Mouse (Mus musculus) G1E-ER4 (cell line): ENCODE measurements at regions not wholly inside any gene's neighbourhood (a gene's known extent, or its start where the extent isn't known, plus 50 kb on each side); places are given as distances from the start of the nearest gene placed in this dataset.

Experiments used
- GATA1 ChIP-seq: IDR thresholded peaks from one replicate; pipeline ENCODE4 v1.8.0; 2012; ENCODE audit warnings: low read length, inconsistent platforms

DNA sequence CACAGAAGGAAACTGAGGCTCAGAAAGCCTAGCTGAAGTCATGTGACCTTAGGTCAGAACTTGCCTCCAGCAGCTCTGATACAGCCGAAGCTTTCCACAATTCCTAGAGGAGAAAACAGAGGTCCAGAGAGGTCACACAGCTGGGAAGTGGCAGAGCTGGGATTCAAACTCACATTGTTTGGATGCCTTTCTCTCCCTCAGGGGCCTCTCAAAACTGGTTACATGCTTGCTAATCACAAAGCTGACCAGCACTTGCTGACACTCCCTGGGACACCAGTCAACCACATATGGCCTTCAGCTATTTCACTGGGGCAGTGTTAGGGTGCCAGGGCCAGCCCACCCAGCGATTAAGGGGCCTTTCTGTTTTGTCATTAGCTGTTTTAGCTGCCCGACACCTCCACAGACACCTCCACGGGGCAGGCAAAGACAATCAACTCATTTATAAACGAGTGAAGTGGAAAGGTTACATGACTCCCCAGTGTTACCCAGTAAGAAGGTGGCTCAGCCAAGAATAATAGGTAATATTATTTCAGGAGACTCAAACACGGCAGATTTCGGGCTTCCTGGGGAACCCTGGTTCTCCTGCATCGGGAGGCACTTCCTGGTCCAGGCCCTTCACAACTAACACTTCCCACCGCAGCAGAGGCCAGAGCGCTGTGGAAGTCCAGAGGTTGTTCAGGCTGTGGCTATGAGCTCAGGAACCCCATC lies 71.4 kb downstream of the 2410131K14Rik start:
- no peak for TF ChIP-seq GATA1

DNA sequence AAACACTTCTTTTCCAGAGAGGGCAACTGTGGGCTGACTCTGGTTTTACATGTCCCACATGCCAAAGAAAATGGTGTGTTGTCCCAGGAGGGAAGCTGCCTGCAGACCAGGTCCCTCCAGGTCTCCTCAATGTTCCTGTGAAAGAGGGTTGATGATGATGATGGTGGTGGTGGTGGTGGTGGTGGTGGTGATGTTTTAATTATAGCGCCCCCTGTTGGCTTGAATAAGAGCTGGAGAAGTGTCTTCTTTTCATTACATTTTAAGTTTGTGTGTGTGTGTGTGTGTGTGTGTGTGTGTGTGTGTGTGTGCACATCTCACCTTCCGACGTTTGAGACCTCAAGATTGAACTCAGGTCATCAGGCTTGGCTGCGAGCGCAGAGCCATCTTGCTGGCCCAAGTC lies 73.0 kb downstream of the 2410131K14Rik start:
- TF ChIP-seq GATA1: no peak

DNA sequence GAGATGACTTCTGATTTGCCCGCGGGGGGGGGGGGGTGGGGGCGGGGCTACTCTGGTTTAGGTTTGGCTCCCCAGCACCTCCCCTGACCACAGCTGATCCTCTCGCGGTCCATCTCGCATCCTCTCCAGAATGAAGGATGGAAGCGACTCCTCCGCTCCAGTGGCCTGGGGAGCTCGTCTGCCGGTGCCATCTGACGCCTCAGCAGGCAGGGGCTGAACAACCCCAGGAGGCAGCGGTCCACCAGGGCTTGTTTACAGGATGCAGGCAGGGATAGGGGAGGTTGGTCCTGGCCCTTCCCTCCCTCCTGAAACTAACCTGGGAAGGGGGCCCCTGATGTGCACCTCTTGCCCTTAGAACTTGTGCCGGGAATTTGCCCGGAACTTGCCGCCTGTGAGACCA lies 73.9 kb downstream of the 2410131K14Rik start:
- TF ChIP-seq GATA1: no peak

DNA sequence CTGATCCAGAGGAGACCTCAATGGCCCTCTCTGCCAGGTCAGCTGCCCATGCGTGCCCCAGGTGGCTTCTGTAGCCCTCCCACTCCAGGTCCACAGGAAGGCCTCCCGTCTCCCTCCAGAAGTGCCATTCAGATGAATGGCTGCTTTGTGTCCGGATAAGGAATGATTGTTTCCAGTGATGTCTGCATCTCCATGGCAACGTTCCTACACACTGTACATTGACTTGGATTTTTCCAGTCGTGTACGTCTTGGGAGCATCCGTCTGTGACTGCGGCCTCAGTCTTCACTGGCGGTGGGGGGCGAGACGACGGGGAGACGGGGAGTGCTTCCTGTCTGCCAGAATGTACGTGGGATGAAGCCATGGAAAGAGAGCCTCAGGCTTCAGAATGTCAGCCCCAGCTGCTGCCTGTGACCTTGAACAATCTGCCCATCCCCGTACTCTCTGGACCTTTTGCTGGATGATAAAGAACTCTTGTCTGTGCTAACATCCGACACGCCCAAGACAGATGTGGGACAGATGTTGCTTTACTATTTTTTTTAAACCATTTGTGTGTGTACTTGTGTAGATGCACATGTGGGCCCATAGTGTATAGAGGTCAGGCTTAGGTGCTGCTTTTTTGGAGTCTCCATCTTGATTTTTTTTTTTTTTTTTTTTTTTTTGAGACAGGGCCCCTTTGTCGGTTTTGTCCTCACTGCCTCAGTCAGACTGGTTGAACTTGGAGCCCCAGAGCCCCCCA lies 76.9 kb downstream of the 2410131K14Rik start:
- TF ChIP-seq GATA1: no peak

DNA sequence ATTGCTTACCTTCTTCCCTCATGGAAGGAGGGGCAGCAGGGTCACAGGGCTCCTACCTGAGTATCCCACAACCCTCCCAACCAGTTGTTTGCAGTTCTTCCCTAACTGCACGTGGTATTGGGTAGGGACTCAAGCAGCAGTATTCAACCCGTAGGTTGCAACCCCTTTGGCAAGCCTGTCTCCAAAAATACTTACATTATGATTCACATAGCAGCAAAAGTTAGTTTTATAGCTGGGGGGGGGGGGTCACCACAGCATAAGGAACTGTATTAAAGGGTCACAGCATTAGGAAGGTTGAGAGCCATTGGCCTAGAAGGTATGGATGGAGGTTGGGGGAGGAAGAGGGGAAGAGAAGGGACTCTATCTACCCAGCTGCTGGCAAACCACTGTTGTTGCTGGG lies 78.1 kb downstream of the 2410131K14Rik start:
- TF ChIP-seq GATA1: no peak

DNA sequence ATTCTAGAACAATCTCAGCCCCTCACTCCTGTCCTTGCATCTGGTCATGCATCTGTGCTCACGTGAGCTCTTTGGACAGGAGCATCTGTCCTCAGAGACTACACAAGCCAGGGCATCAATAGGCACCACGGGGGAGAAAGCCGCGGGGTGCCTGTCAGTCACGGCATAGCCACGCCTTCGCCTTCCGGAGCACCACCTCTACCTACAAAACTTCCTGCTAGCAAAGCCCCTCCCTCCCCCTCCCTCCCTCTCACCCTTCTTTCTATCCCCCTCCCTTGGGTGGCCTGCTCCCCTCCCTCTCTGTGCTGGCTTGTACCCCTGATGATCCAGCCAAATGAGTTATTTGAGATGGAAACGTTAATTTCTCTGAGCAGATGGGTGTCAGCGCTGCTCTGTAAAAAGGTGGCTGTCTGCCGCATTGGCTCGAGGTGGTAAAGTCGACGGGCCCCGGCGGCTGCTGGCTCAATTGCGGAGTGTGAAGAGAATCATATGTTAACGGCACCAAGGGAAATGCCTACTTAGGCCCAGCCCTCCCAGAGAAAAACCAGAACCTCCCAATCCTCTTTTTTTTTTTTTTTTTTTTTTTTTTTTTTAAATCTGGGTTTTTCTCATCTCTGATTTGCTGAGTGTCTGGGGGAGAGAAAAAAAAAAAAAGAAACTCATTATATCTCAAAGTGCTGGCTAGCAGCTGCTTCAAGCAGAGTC lies 82.0 kb downstream of the 2410131K14Rik start:
- TF ChIP-seq GATA1: no peak

DNA sequence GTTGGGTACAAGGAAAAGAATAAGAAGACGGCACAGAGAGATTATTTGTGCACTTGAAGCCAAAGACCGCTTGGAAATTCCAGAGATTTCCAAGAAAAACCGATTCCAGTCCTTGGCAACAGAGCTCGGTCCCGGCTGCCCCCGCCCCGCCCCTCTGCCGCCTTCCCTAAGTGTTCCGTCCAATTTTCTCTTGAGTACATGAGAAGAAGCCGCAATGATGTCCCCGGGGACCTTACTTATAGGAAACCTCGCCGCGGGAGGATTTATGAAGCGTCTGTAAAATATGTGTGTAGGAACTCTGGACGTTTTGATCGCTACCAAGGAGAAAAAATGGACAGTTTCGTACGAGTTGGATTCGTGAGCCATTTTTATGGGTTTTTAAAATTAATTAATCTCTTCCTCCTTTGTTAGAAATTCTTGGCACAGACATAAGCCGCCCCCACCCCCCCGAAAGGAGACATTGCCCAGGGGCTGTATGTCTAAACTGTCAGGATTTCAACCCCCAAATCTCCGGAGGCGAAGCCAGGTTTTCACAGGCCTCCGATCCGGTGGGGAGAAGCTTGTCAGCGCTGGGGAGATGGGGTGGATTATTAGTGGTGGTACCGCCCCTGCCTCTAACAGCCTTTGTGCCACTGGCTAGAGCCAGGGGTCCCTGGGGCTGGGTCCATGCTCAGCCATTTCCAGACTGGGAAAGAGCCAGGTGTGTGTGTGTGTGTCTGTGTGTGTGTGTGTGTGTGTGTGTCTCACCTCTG lies 83.1 kb downstream of the 2410131K14Rik start:
- no peak for TF ChIP-seq GATA1

DNA sequence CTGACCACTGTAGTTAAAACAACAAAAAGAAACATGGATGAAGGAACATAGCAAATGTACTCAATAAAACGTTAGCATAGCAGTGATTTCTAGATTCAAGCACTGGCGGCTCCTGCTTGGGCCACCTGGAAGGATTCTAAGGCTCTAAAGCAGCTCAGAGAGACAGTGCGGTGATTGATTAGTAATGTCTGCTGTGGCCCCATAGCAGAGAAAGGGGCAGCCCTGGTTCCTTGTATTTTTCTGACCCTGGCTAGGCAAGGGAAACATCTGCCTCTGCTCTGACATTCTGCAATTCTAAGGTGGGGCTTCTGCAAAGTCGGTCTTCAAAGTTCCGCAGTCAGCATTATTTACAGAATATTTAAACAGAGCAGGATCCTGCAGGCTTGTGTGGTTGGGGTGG lies 84.1 kb downstream of the 2410131K14Rik start:
- no peak for TF ChIP-seq GATA1

DNA sequence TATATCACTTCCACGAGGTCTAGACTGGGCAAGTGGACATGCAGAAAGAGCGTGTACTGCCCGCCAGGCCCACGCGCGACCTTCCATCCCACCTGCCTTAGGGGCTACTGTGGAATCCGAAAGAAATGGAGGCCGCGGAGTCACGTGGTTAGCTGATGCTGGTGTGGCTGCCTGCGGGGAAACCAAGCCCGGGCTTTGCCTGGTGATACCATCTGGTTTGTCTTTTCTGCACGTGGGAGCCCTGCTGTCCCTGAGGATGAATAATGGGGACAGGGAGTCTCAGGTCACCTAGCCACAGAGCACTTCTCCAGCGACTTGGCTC lies 86.2 kb downstream of the 2410131K14Rik start:
- no peak for TF ChIP-seq GATA1

DNA sequence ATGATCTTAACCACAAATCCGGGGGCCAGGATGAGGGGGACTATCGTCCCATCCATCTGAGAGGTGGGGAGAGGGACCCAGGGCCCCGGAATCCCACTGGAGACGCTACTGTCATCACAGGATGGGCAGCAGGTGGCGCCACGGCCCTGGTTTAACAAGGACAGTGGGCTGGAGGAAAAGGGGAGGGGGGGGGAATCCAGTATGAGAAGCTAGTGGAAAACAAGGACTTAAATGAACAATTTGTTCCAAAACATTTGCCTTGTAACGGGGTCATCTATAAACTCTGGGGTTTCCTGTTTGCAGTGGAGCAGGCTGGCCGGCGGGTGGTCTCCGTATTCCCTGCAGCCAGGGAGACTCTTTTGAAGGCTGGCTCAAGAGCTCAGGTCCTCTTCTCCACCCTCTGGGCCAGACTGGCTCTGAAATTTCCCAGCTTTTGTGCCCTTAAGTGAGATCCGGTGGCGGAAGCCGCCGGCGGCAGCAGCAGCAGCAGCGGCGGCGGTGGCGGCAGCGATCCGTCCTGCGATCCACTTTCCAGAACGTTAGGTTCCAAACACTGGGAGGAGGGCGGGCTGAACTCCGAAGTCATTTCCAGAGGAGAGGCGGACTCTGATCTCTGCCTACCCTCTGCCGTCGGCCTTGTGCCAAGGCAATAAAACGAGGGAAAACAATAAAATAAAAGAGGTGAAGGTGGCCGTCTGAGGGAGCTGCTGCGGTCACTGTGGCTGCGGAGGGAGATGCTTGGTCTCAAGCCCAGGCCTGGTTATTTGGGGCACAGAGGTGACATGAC lies 86.8 kb downstream of the 2410131K14Rik start:
- no peak for TF ChIP-seq GATA1

DNA sequence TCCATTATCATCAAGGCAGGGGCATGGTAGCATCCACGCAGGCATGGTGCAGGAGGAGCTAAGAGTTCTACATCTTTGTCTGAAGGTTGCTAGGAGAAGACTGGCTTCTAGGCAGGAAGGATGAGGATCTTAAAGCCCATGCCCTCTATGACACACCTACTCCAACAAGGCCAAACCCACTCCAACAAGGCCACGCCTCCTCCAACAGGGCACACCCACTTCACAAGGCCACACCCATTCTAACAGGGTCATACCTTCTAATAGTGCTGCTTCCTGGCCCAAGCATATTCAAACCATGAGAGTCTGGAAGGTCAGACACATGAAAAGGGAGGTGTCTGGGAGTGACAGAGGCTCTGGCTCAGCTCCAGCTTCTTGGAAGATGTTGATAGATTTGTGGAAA lies 89.0 kb downstream of the 2410131K14Rik start:
- TF ChIP-seq GATA1: no peak

DNA sequence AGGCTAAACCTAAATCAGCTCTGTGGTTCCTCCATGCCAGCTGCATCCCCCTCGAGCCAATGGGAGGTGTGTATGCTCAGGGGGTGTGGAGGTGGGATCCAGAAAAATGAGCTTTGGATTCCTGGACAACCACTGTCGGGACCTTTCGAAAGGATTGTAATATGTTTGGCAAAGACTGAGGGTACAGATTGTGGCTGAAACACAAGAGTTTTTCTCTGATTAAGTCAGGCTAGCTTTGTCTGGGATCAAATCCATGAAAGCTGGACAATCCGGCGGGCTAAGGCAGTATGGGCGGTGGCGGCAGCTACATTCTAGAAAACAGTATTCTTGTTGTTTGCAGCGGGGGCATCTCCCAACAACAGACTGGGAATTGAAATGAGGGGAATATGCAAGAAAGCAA lies 93.2 kb downstream of the 2410131K14Rik start:
- TF ChIP-seq GATA1: no peak

DNA sequence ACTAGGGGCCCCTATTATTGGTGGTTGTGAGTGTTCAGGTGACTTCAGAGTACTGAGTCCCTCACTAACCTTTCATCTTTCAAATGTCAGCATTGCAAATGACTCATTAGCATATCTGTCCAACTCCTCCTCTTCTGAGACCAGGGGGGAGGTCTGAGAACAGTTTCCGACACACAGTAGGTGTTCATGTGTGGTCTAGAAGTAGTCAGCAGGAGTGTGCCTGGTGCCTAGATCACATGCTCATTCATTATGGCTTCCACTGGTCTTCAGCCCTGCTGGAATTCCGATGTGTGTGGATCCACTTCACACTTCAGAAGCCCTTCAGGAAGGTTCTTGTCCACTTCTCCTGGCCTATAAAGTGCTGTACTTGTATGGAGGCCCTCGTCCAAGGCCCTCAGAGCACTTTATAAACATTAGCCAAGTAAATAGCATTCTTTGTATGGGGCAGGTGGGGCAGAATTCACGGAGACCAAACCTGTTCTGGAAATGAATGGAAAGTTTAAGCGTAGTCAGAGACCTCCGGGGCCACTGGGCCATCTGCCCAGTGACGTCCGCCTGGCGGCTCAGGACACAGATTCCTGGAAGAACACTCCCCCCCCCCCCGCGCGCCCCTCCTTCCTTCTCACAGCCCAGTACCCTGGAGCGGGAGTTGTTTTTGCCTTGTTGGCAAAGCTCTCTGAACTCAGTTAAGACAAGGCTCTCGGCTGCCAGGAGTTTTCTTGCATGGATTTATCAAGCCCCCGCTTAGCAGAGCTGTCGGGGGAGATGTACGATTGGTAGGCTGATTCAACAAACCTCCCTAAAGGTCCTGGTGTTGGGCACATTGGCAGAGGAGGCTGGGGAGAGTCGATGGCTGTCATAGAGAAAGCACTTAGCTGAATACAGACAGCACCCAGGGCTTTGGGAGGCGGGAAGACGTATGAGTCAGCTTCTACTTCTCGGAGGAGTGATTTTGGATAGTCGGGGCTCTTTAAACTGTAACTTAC lies 94.9 kb downstream of the 2410131K14Rik start:
- TF ChIP-seq GATA1: no peak

DNA sequence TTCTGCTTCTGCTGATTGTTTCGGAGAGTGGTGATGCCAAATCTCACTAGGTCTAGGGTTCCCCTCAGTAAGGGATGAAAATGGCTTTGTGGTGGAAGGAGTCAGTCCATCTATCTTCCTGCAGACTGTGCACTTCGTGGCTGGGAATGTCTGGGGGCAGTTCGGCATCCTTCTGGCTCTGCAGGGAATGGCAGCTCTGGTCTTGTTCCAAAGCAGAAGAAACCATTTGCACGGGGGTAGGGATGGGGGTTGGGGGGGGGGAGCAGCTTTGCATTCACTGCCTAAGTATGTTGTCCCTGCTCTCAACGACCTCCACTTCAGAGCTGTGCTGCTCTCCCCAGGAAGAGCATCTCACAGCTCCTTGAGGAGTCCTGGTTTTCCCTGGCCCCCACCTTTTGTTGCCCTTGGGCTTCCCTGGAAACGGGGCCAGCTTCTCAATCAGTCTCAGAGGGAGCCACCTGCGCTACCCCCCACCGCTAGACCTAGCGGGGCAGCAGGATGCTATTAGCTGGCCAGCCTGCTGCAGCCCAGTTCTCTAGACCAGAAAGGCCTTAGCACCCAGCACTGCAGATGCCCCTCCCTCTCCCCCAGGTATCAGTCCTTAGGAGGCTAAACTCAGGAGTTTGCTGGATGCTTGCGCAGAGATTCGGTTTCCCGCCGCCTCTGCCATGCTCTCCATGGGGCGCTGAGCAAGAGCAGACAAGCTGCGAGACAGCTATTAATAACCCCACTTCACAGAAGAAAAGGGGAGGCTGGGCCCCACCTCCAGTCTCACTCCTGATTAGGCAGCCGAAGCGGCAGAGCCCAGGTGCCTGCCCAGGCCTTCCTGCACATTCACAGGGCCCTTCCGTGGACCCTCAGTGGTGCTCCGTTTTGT lies 98.7 kb downstream of the 2410131K14Rik start:
- no peak for TF ChIP-seq GATA1
